Mouse (Mus musculus) intestine, embryonic 15.5 days (tissue): ENCODE results near the gene Gm42957. TPM values are rescaled to one million over a fixed set of nuclear protein-coding genes. Genes with fewer than 3 reads are reported as not detected.

Source experiments
- ATAC-seq: fragments of 200-750 bp; cut with Nextera tagmentation; 2 replicates; pipeline ENCODE4 v1.8.0; 2017; ENCODE audit warnings: moderate TSS enrichment, moderate library complexity
- H3K27ac ChIP-seq: fragments of 300-500 bp; sonication (generic); 2 replicates; pipeline ENCODE4 v1.5.1; 2015; ENCODE audit warnings: mild to moderate bottlenecking, inconsistent platforms
- H3K27me3 ChIP-seq: fragments of 300-500 bp; sonication (generic); replicated peaks from 2 replicates; pipeline ENCODE4 v1.6.1; 2015; ENCODE audit warnings: inconsistent platforms
- H3K36me3 ChIP-seq: fragments of 300-500 bp; sonication (generic); 2 replicates; pipeline ENCODE4 v1.6.1; 2015; ENCODE audit warnings: inconsistent platforms
- H3K4me1 ChIP-seq: fragments of 300-500 bp; sonication (generic); replicated peaks from 2 replicates; pipeline ENCODE4 v1.6.1; 2015; ENCODE audit warnings: inconsistent platforms
- H3K4me2 ChIP-seq: fragments of 300-500 bp; sonication (generic); replicated peaks from 2 replicates; pipeline ENCODE4 v1.6.1; 2015; ENCODE audit warnings: mild to moderate bottlenecking, inconsistent platforms
- H3K4me3 ChIP-seq: fragments of 300-500 bp; sonication (generic); replicated peaks from 2 replicates; pipeline ENCODE4 v1.5.1; 2015; ENCODE audit warnings: inconsistent platforms
- H3K9ac ChIP-seq: fragments of 300-500 bp; sonication (generic); 2 replicates; pipeline ENCODE4 v1.6.1; 2015; ENCODE audit warnings: inconsistent platforms
- H3K9me3 ChIP-seq: fragments of 300-500 bp; sonication (generic); 2 replicates; pipeline ENCODE4 v1.6.1; 2016; ENCODE audit warnings: inconsistent platforms
- WGBS: fragments of 180-500 bp; shearing (Covaris S2); methylation state at CpG from one replicate; pipeline ENCODE4 v1.1.7; 2015; 5-methylcytosine and 5-hydroxymethylcytosine counted together
- polyA plus RNA-seq: library from polyadenylated mRNA; unstranded; fragments of >200 nt; fragmentation: Nextera tagmentation; extraction: Ambion mirVana; gene quantifications from 2 replicates; pipeline ENCODE4 v1.2.1, GENCODE M21; 2015

Gm42957 gene
- 0.08 TPM in 1 of 2 replicates, not detected in the other for polyA plus RNA-seq

DNA sequence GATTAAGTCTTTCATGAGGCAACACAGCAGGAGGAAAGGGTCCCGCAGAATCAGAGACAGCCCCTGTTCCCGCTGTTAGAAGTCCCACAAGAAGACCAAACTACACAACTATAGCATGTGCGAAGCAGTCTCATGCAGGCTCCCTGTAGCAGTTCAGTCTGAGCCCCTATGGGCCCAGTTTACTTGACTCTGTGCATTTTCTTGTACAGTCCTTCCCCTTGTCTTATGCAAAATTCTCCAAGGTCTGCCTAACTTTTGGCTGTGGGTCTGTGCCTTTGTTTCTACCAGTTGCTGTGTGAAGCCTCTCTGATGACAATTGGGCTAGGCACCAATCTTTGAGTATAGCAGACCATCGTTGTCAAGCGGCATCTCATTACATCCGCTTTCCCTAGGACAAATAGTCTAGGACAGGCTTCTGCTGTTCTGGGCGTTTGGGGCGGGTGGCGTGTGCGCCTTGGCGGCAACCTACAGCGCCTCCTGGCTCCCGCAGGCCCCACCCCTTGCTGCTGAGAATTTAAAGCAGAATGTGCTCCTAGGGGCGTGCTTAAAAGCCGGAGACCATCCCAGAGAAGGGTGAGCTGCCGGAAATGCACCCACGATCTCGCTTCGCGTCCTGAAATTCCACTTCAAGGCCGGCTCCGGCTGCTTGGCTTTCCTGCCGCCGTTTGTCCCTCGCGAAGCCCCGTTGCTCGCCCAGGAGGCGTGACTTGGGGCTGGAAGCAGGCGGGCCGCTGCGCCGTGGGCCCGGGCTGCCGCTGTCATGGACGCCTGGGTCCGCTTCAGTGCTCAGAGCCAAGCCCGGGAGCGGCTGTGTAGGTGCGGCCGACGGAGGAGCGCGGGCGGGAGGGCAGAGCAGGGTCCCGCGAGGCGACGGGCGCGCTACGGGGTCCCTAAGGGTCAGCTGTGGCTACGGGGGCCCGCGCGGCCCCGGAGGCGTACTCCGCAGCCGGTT lies at the start of gene Gm42957, which contains the start of gene Pex11b:
TSS of gene Gm42957 (plus strand) at position 547 of the 952 bp plus-strand sequence.
TSS of gene Pex11b (plus strand) at position 449 of the 952 bp plus-strand sequence.
- peak within 1 kb of the TSS; percentile 90 for H3K27ac ChIP-seq
- no peaks in the 10 kb centered on the region for H3K9me3 ChIP-seq
- H3K4me3 ChIP-seq: peak within 1 kb of the TSS; percentile 98
- WGBS: 2% methylated on average over 57 of the region's 60 CpGs
- no peaks in the 10 kb centered on the region for H3K27me3 ChIP-seq
- peak within 1 kb of the TSS; percentile 81 for H3K4me2 ChIP-seq
- H3K4me1 ChIP-seq: peaks cover 21% of the 10 kb centered on the region
- ATAC-seq: peak; percentile 94
- H3K36me3 ChIP-seq: peaks cover 19% of the 10 kb centered on the region; the same call in 1 of the 2 replicates
- H3K9ac ChIP-seq: peak within 1 kb of the TSS; percentile 99

DNA sequence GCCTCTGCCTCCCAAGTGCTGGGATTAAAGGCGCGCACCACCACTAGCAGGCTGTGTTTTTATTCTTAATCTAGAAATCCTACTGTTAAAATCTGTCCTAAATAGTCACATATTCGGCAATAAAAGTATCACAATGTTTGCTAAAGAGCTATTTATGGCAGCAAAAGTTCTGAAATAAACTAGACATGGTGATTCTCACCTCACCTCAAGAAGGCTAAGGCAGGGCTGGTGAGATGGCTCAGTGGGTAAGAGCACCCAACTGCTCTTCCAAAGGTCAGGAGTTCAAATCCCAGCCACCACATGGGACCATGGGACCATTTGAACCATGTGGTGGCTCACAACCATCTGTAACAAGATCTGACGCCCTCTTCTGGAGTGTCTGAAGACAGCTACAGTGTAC lies 44.6 kb upstream of the Gm42957 start:
- 0 out of 2 replicates have a peak, but pooled peaks cover 5% of the 10 kb centered on the region for H3K4me1 ChIP-seq
- no peak overlapping the region for H3K27ac ChIP-seq
- H3K9me3 ChIP-seq: no peaks in the 10 kb centered on the region
- 78% methylated on average over 4 of the region's 4 CpGs for WGBS
- peaks cover 6% of the 10 kb centered on the region; the same call in 1 of the 2 replicates for H3K27me3 ChIP-seq
- H3K36me3 ChIP-seq: no peaks in the 10 kb centered on the region
- ATAC-seq: no peak
- no peak overlapping the region for H3K4me3 ChIP-seq
- no peak overlapping the region for H3K9ac ChIP-seq
- H3K4me2 ChIP-seq: no peak overlapping the region

DNA sequence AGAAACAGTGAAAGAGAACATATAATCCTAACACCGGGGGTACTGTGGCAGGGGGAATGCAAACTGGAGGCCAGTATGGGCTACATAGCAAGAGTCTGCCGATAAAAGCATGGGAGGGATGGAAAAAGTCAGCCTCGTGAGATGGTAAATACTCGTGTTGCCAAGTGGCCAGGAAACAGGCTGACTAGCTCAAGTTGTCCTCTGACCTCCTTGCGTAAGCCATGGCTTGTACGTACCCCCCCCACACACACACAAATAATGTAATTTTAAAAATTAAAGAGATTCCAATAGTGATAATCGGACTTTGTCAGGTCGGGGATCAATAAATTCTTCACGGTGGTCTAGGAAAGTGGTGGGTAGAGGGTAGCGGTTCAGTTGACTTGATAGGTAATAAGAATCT lies 41.9 kb upstream of the Gm42957 start:
- peak overlapping the region; percentile 69 for H3K9ac ChIP-seq
- WGBS: under 1% methylated on average over 10 of the region's 10 CpGs
- H3K4me3 ChIP-seq: peak overlapping the region; percentile 57
- peak; percentile 14 for ATAC-seq
- H3K4me1 ChIP-seq: peaks cover 31% of the 10 kb centered on the region
- H3K9me3 ChIP-seq: no peaks in the 10 kb centered on the region
- H3K4me2 ChIP-seq: peak overlapping the region; percentile 78
- H3K27ac ChIP-seq: peak overlapping the region; percentile 88
- peaks cover 22% of the 10 kb centered on the region for H3K27me3 ChIP-seq
- no peaks in the 10 kb centered on the region for H3K36me3 ChIP-seq

DNA sequence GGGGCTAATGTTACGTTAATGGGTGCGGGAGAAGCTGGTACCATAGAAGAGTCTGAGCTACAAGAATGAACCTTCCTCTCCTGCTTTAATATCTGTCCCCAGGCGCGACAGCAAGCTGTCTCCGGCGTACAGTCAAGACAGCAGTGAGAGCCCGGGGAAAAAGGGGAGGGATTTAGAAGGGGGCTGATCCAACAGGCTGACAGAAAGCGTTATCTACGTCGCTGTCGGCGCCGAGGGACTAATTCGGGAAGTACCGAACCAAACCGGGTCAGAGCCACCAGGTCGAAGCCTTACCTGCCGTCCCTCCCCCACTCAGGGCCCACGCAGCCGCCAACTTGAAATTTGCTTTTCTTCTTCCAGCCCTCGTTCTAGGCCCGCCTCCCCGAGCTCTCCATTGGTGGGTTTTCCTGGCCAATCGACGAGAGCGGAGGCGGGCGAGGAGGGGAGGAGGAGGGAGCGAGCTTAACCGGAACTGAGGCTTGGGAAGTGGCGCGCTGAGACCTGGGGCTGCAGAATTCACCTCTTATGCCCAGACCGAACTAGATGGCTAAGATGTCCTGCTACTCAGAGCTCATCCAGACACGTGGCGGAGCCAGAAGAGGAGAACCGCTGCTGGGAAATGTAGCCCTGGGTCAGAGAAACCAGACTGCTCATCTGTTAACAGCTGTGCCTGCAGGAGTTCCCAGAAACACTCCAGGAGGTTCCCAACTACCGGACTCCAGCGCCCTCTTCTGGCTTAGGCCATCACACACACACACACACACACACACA lies 41.3 kb upstream of the Gm42957 start, which contains the start of gene Polr3gl:
TSS of gene Polr3gl (minus strand) at position 392 of the 771 bp plus-strand sequence.
- peaks cover 26% of the 10 kb centered on the region for H3K27me3 ChIP-seq
- no peaks in the 10 kb centered on the region for H3K36me3 ChIP-seq
- peak; percentile 94 for ATAC-seq
- peak within 1 kb of the TSS; percentile 88 for H3K27ac ChIP-seq
- under 1% methylated on average over 38 of the region's 38 CpGs for WGBS
- peak within 1 kb of the TSS; percentile 57 for H3K4me3 ChIP-seq
- H3K4me1 ChIP-seq: peaks cover 37% of the 10 kb centered on the region
- peak within 1 kb of the TSS; percentile 78 for H3K4me2 ChIP-seq
- peak within 1 kb of the TSS; percentile 69 for H3K9ac ChIP-seq
- H3K9me3 ChIP-seq: no peaks in the 10 kb centered on the region

DNA sequence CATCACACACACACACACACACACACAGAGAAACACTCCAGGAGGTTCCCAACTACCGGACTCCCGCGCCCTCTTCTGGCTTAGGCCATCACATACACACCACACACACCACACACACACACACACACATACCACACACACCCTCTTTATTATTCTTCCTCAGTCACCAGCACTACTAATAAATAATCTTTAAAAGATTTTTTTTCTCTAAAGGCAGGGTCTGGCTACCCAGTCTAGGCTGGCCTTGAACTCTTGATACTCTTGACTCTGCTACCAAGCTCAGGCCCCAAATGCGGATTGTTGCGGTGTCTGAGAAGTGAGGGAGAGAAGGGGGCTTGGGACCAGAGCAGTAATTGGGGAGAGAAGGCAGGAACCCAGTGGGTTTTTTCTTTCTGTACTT lies 40.4 kb upstream of the Gm42957 start:
- Histone ChIP-seq H3K9me3 (no peaks in the 10 kb centered on the region), H3K27ac (no peak overlapping the region), H3K4me1 (peaks cover 37% of the 10 kb centered on the region), H3K4me3 (no peak overlapping the region), H3K36me3 (no peaks in the 10 kb centered on the region), H3K9ac (no peak overlapping the region), H3K27me3 (peaks cover 32% of the 10 kb centered on the region), H3K4me2 (no peak overlapping the region)
- ATAC-seq: no peak
- 82% methylated on average over 5 of the region's 5 CpGs for WGBS

DNA sequence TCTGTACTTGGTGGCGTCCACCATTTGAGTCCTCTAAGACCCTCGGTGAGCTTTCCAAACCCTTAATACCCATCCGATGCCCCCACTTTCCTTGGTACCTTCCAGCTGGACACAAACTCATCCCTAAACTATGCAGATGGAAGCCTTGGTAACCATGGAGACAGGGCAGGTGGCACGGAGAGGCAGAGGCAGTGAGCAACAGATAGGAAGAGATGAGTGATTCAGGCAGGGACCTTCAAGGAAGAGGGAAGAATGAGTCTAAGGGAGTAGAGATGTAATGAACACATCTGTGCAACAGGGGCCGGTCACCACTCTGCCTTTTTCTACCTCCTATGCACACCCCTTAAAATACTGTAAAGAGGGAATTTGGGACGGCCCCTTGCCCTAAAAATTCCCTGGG lies 39.6 kb upstream of the Gm42957 start:
- Histone ChIP-seq H3K4me1 (peaks cover 37% of the 10 kb centered on the region), H3K9me3 (no peaks in the 10 kb centered on the region), H3K27me3 (peaks cover 32% of the 10 kb centered on the region), H3K4me3 (0 out of 2 replicates have a peak overlapping the region, but pooled peaks have one; percentile 6), H3K4me2 (peak overlapping the region; percentile 91), H3K36me3 (no peaks in the 10 kb centered on the region), H3K9ac (no peak overlapping the region), H3K27ac (no peak overlapping the region)
- WGBS: 33% methylated on average over 6 of the region's 6 CpGs
- no peak for ATAC-seq

DNA sequence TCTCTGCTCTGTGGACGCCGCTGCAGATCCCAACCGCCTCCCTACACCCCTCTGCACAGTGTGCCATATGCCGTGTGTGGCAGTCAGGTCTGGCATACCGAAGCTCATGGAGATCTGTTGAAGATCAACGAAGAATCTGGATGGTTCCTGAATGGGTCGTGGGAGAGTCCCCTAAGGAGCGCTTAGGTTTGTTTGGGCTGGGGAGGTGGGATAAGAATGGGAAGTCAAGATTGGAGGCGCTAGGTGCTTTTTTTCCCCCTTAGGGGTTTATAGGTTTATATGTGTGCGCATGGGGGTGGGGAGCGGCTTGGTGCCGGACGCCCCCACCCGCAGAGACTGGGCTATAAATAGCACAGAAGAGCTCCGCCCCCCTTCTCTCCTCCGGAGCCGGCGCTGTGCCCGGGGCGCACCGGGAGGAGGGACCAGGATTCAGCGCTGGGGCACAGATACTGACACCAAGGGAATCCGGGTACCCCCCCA lies 39.0 kb upstream of the Gm42957 start, which contains the start of gene Ankrd34a:
TSS of gene Ankrd34a (plus strand) at position 409 of the 480 bp plus-strand sequence.
- no peak for ATAC-seq
- H3K9me3 ChIP-seq: no peaks in the 10 kb centered on the region
- peaks cover 37% of the 10 kb centered on the region for H3K4me1 ChIP-seq
- H3K36me3 ChIP-seq: no peaks in the 10 kb centered on the region
- 1% methylated on average over 23 of the region's 23 CpGs for whole genome bisulfite sequencing
- peak within 1 kb of the TSS; percentile 67; the same call in 1 of the 2 replicates for H3K27ac ChIP-seq
- H3K27me3 ChIP-seq: peaks cover 36% of the 10 kb centered on the region
- peak within 1 kb of the TSS; percentile 91 for H3K4me2 ChIP-seq
- peak within 1 kb of the TSS; percentile 67 for H3K9ac ChIP-seq
- peak within 1 kb of the TSS; percentile 47 for H3K4me3 ChIP-seq

DNA sequence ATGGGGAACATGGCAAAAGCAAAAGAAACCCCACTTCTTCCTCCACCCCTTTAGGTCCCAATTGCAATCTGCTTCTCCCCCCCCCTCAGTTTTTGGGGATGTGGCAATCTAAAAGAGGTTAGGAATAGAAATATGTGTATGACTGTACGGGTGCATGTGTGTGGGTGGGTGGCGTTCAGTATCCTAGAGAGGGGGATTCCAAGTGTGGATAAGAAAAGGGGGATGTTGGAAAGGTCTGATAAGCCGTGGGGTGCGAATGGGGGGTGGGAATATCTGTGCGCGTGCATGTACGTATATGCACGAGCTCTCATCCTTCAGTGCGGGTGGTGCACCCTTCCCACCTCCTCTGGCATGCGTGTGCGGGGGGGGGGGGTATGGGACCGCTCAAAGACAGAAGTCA lies 38.4 kb upstream of the Gm42957 start:
- no peak overlapping the region for H3K27ac ChIP-seq
- no peaks in the 10 kb centered on the region for H3K9me3 ChIP-seq
- WGBS: 2% methylated on average over 11 of the region's 12 CpGs
- peak overlapping the region; percentile 91 for H3K4me2 ChIP-seq
- ATAC-seq: no peak
- H3K9ac ChIP-seq: peak overlapping the region; percentile 67
- H3K27me3 ChIP-seq: peaks cover 37% of the 10 kb centered on the region
- no peaks in the 10 kb centered on the region for H3K36me3 ChIP-seq
- H3K4me3 ChIP-seq: peak overlapping the region; percentile 47
- H3K4me1 ChIP-seq: peaks cover 37% of the 10 kb centered on the region

DNA sequence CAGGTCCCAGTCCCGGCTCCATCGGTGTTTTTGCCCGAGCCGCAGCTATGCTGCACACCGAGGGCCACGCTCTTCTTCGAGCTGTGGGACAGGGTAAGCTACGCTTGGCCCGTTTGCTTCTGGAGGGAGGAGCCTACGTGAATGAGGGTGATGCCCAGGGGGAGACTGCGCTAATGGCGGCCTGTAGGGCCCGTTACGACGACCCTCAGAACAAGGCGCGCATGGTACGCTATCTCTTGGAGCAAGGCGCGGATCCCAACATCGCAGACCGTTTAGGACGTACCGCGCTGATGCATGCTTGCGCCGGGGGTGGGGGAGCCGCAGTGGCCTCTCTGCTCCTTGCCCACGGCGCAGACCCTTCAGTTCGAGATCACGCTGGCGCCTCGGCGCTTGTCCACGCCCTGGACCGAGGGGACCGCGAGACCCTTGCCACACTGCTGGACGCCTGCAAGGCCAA lies 37.8 kb upstream of the Gm42957 start:
- H3K4me1 ChIP-seq: peaks cover 39% of the 10 kb centered on the region
- peak overlapping the region; percentile 47 for H3K4me3 ChIP-seq
- H3K27me3 ChIP-seq: peaks cover 37% of the 10 kb centered on the region
- no peaks in the 10 kb centered on the region for H3K9me3 ChIP-seq
- under 1% methylated on average over 40 of the region's 40 CpGs for WGBS
- H3K9ac ChIP-seq: peak overlapping the region; percentile 67
- peak overlapping the region; percentile 67 for H3K27ac ChIP-seq
- no peaks in the 10 kb centered on the region for H3K36me3 ChIP-seq
- no peak for ATAC-seq
- H3K4me2 ChIP-seq: peak overlapping the region; percentile 91

DNA sequence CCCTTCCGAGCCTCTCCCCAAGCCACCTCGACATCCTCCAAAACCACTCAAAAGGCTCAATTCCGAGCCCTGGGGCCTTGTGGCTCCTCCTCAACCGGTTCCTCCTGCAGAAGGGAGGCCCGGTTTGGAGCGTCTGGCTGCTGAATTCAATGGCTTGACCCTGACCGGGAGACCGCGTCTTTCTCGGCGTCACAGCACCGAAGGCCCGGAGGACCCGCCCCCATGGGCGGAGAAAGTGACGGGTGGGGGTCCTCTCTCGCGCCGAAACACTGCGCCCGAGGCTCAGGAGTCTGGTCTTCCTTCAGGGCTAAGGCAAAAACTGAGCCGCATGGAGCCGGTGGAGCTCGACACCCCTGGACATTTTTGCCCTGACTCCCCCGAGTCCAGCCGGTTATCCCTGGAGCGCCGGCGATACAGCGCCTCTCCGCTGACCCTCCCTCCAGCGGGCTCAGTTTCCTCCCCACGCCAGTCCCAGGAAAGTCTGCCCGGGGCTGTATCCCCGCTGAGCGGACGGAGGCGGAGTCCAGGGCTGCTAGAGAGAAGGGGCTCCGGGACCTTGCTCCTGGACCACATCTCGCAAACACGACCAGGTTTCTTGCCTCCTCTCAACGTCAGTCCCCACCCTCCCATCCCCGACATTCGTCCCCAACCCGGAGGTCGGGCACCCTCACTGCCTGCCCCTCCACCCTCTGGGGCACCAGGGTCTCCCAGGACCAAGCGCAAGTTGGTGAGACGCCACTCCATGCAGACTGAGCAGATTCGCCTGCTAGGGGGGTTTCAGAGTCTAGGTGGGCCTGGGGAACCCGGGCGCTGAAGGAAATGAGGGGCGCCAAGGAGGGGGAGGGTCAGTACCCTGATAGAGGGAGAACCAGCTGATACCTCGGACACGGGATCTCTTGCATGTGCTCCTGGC lies 36.9 kb upstream of the Gm42957 start:
- peak overlapping the region; percentile 67 for H3K9ac ChIP-seq
- 1% methylated on average over 54 of the region's 54 CpGs for WGBS
- peak overlapping the region; percentile 67 for H3K27ac ChIP-seq
- peaks cover 37% of the 10 kb centered on the region for H3K27me3 ChIP-seq
- H3K4me2 ChIP-seq: peak overlapping the region; percentile 91
- no peaks in the 10 kb centered on the region for H3K9me3 ChIP-seq
- H3K36me3 ChIP-seq: no peaks in the 10 kb centered on the region
- no peak for ATAC-seq
- peak overlapping the region; percentile 47 for H3K4me3 ChIP-seq
- H3K4me1 ChIP-seq: peaks cover 42% of the 10 kb centered on the region

DNA sequence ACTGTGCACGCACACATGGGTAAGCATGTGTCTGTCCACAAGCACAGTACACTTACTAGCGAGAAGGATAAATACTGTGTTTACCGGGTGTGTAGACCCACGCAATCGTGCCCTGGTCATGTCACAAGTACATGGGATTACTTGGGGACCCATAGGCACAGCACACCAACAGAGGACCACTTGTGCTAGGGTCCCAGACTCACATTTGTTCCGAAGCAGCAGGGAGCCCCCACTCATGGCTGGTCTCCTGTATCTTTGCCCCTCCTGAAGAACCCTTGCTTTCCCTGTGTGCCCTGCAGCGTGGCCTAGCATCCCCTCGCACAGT lies 36.2 kb upstream of the Gm42957 start:
- peaks cover 42% of the 10 kb centered on the region for H3K4me1 ChIP-seq
- 53% methylated on average over 8 of the region's 8 CpGs for WGBS
- peak overlapping the region; percentile 67; the same call in 1 of the 2 replicates for H3K9ac ChIP-seq

More for the DNA sequence above, 36.2 kb upstream of the Gm42957 start:
- Histone ChIP-seq H3K36me3 (no peaks in the 10 kb centered on the region), H3K4me3 (peak overlapping the region; percentile 47; the same call in 1 of the 2 replicates), H3K27ac (no peak overlapping the region), H3K4me2 (peak overlapping the region; percentile 91), H3K27me3 (peaks cover 37% of the 10 kb centered on the region), H3K9me3 (no peaks in the 10 kb centered on the region)
- no peak for ATAC-seq
